Mouse (Mus musculus) testis, postnatal 10 days (tissue): ENCODE measurements at regions not wholly inside any gene's neighbourhood (a gene's known extent, or its start where the extent isn't known, plus 50 kb on each side); places are given as distances from the start of the nearest gene placed in this dataset.

Source experiments
- DNase-seq: peaks from one replicate; pipeline ENCODE4 v3.0.0; 2021; ENCODE audit warnings: low spot score

DNA sequence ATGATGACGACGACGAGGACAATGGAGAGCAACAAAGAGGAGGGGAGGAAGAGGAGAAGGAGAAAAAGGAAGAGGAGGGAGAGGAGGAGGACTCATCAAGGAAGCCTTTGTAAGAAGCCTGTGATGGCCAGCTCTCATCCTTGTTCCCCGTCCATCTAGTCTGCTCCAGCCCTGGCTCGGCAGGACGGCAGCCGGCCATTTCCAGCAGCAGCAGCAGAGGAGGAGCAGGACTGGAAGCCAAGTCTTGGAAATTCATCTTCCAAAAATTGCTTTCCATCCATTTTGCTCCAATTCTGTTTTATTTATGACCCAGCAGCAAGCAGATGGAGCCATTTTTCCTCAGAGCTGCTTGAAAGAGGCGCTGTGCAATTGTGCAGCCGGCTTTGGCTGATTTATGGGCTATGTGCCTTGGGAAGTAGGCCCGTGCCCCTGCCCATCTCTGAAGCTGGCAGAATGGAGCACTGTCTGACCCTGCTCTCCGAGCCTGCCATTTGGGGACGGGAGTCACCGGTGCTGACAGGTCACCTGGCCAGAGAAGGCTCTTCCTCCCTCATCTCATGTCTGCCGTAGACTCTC lies 231.2 kb upstream of the N4bp1 start:
- no peak for DNase-seq

DNA sequence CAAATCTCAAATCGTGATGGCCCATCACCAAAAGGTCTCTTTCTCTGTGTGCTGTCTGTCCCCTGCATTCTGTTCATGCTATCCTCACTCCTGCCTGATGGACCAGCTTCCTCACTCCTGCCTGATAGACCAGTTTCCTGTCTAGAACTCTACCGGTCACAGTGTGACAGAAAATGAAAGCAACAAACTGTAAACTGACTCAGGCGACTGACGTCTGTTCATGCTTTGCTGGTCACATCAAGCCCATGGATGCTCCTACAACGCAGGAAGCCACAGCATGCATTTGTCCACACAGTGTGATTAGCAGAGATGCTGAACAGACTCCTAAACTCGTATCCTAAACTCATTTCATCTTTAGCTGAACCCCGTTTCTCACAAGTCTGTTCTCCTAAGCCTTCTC lies 227.3 kb upstream of the N4bp1 start:
- DNase-seq, result no peak

GRCm38 (mm10) chr8:87105106-87105505 lies 220.0 kb upstream of the N4bp1 start:
- DNase-seq, result no peak

- DNase-seq, result no peak
Measured at GRCm38 (mm10) chr8:87095211-87095610, 210.2 kb upstream of the N4bp1 start.

GRCm38 (mm10) chr8:87094685-87095084 lies 209.6 kb upstream of the N4bp1 start:
- DNase-seq, result no peak

GRCm38 (mm10) chr8:87093716-87094115 lies 208.7 kb upstream of the N4bp1 start:
- DNase-seq, result no peak

DNA sequence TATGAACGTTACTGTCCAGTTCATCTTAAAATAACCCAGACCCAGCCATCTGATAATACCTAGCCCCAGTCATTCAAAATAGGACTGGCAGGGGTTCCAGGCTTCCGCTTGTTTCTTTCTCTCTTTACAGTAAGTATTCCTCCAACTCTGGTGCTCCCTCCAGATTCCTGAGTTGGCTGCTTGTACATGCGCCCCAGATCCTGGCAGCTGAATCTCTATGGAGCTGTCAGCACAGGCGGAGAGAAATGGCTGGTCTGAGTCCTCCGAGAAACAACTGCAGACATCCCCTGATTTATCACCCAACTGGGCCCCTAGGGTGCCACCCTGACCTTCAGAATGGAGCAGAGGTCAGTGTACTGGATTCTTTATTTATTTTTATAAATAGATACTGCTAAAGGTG lies 208.0 kb upstream of the N4bp1 start:
- no peak for DNase-seq

- peak; percentile 73 for DNase-seq
Measured at GRCm38 (mm10) chr8:87087451-87088095, 202.5 kb upstream of the N4bp1 start.

DNA sequence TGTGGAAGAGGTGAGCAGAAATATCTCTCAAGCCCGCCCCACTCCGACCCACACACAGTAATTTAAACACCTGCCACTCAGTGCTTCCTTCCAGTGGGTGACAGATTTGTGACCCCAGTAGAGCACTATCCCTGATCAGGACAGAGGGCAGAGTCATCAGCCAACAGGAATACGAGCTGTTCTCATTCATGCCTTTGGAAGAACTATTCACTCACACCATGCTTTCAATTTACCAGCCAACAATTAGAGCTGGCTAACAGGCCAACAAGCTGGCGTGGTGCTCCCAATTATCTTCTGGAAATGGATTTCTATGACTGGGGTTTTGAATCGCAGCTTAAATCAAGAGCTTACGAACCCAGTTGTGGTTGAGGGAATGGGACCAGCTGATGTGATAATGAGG lies 193.2 kb upstream of the N4bp1 start:
- DNase-seq, result no peak

- no peak for DNase-seq
Measured at GRCm38 (mm10) chr8:87075921-87076320, 190.9 kb upstream of the N4bp1 start.

GRCm38 (mm10) chr8:87071224-87071623 lies 186.2 kb upstream of the N4bp1 start:
- no peak for DNase-seq

- no peak for DNase-seq
Measured at GRCm38 (mm10) chr8:87067106-87067505, 182.0 kb upstream of the N4bp1 start.

DNA sequence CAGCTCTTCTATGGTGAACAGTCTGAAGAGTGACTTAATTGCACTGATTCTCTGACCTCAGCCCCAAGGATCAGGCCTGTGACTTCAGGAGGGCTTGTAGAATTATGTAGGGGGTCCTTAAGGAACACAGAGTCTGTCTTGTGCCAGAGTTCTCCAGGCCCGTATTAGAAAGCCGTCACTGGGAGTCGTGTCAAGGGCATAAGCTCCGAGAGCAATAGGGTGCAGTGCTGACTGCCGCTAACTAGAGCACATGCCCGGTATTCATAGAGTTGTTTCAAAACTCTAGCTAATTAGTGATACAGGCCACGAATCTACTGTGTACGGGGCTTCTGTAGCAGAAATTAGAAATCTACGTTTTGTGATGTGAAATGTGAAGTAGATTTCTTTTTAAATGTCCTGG lies 179.7 kb upstream of the N4bp1 start:
- no peak for DNase-seq

- no peak for DNase-seq
Measured at GRCm38 (mm10) chr8:87064250-87064747, 179.2 kb upstream of the N4bp1 start.

DNA sequence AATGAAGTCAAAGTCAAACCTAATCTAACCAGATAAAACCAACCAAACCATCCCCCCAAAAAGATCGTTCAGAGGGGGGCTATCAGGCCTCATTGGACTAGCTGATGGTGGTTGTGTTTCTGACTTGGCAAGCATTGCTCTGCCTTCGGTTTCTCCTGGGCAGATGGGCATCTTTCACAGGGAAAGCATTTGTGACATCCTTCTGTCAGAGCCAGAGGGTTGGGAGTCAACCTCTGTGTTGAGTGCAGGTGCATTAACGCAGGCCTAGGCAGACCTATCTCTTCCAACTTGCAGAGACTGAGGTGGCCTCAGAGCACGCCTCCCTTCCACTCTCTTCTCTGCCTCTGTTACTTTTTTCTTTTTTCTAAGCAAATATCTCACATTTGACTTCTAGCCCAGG lies 178.5 kb upstream of the N4bp1 start:
- DNase-seq, result no peak

GRCm38 (mm10) chr8:87049746-87050145 lies 164.7 kb upstream of the N4bp1 start:
- no peak for DNase-seq

DNA sequence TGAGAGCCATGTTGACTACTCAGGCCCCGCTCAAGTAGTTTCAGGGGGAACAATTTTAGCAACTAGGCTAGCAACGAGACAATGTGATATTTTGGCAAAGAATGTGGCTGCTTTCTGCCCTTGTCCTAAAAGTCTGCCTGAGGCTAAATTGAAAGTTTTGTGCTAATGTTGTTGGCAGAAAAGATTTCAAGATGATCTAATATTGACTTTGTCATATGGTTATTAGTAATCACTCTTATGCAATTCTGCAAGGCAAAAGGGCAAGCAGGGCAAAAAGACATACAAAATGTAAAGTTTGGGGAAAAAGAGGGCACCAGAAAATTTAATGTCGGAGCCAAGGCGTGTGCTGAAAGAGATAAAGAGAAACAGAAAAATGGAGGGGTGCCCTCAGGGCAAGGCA lies 164.1 kb upstream of the N4bp1 start:
- DNase-seq, result no peak

DNA sequence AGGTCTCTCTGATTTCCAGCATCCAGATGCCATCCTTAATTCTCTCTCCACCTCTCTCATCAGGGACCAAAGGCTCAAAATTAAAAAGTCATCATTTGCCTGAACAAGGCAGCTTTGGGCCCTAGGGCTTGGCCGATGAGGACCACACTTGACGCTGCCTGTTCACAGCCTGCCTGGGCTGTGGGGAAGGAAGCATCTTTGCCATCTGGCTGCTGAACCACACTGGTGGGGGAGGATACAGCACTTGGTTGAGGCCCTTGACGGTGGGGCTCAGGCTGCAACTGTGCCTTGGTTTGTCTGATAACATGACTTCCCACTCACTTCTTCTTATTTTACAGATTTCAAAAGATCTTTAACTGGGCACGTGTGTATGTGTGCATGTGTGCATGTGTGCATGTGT lies 161.5 kb upstream of the N4bp1 start:
- no peak for DNase-seq

DNA sequence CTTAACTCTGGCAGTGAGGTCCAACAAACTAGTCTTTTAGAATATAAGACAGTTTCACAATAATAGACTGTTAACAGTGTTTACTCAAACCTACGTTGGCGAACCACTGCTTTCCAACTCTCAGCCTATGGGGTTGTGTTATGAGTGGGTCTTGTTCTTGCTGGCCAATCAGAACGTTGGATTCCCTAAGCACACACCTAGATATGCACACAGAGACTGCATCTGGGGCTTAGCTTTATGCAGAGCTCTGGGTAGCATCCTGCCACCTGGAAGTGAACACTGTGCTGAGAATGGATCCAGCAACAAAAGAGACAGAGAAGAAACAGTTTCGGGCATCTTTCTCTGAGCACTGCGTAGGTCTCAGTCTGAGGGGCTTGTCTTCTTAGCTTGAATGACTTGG lies 158.0 kb upstream of the N4bp1 start:
- DNase-seq, result no peak

DNA sequence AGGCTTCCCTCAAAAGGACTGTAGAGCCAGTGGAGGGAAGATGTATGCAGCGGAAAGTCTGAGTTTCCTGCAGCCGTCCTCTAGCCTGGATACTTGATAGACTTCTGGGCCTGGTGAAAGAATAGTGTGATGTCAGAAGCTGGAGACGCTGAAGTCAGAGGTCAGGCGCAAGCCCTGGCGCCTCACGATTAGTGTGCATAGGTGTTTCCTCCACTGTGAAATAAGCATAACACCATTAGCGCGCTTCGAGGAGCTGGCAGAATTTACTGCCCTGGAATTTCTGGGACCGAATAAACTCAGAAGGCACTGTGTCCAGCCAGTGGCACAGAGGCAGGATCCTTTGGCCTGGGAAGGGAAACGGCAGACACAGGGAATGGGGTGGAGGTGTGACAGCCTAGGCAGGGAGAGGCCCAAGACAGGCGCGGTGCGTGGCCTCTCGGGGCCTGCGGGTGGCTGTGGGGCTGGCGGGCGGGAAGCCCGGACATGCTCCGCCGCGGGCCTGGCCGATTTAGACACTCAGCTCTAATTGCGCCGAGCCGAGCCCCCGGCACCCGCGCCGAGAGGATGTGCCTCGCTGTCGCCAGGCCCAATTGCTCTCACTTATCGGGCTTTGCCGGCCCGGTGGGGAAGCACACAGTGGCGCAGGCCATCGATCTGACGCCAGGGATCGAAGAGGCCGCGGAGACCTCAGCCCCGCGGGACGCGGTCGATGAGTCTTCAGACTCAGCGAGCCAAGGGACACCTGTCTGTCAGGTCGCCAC lies 152.7 kb upstream of the N4bp1 start:
- DNase-seq, result peak; percentile 42

DNA sequence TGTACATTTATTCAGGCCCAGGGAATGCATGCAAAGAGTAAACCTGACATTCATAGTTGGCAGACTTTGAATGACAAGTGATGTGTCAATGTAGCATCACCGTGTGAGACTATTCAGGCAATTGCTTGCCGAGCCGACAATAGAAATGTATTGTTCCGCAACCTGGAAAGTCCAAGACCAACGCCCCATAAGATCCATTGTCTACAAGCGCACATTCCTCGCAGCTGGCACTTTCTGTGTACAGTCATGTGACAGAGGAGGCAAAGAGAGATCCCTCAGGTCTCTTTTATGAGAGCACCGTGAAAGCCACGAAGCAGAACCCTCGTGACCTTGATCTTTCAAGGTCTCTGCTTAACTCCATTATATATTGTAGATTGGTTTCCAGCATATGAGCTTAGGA lies 150.9 kb upstream of the N4bp1 start:
- DNase-seq, result no peak

DNA sequence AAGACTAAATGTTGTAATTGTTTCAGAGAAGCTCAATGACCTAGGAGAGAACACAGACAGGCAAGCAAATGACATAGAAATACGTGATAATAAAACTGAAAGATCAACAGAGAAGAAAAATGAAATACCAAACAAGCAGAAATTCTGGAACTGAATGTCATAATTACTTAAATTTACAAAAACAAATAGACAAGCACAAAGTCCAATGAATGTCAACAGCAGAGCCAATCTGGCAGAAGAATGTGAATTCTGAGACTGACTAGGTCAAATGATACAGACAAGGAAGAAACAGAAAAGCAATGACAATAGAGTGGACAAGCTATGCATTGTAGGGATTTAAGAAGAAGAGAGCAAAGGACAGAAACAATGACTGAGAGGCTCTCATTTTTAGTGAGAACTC lies 143.1 kb upstream of the N4bp1 start:
- no peak for DNase-seq

DNA sequence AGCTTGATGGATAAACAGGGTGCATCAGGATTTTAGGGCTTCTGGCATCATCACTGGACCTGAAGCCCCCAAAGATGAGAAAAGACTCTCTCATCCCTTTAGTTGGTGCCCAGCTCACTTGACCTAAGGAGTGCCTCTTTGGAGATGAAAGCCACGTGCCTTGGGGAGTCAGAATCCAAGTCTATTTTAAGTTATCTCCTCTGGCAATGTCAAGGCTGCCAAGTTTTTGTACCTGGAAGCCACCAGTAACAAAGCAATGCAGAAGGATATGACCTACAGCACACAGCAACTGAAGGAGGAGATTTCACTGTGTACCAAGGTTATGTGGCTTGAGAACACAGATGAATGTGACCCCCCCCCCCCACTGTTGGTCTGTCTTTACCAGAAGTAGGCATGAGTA lies 140.9 kb upstream of the N4bp1 start:
- no peak for DNase-seq
